Mouse (Mus musculus): ENCODE results near the gene Arl2bp. TPM values are rescaled to one million over a fixed set of nuclear protein-coding genes. Genes with fewer than 3 reads are reported as not detected.

The Arl2bp gene
- polyA plus RNA-seq, 1 experiment from 2014 or later: 186 TPM

DNA sequence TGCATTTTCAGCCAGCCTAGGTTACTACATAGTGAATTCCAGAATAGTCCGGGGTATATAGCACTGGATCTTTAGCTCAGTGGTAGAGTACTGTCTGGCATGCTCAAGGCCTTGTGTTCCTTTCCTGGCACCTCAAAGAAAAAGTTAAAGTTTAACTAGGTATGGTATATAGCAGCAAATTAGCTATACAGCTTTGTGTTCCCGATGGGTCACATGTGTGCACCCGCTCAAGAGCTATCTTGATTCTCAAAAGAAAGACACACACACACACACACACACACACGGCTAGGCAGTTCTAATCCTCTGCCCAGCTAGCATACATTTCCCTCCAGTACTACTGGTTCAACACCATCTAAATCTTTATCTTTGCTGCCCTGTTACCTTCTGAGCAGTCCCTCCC is 6.0 kb upstream of the Arl2bp start:
- Histone ChIP-seq H3K9ac (no peak overlapping the region), H3K27me3 (no peaks in the 10 kb centered on the region), H3K9me3 (no peaks in the 10 kb centered on the region), H3K4me1 (replicated peaks) (no peaks in the 10 kb centered on the region; the same call in 1 of the 2 replicates), H3K36me3 (peaks cover 44% of the 10 kb centered on the region), H3K4me2 (no peak overlapping the region), H3K27ac (replicated peaks) (no peak overlapping the region), H3K4me3 (no peak overlapping the region)
- ATAC-seq (ENCODE audit: low FRiP score, low read depth): no peak
- 77% methylated on average over 4 of the region's 4 CpGs for WGBS

DNA sequence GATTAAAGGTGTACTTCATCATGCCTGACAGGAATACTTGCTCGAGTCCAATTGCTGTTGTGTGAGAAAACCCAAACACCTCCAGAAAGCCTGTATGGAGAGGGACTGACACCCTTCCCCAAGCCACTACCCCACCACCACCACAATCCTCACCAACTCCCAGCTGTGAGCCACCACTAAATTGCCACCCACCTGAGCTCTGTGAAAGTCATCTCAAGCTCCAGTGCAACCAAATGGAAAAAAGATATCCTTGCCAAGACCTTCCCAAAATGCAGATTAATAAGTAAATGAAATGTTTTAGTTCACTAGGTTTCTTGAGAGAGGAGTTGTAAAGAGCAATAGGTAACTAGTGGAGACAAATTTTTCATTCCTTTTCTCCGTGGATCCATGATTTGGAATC is 1.7 kb upstream of the Arl2bp start:
- Histone ChIP-seq H3K4me3 (no peak overlapping the region), H3K36me3 (peaks cover 23% of the 10 kb centered on the region), H3K4me2 (no peak overlapping the region), H3K4me1 (replicated peaks) (peaks cover 19% of the 10 kb centered on the region), H3K9me3 (no peaks in the 10 kb centered on the region), H3K27ac (replicated peaks) (no peak overlapping the region), H3K27me3 (no peaks in the 10 kb centered on the region), H3K9ac (no peak overlapping the region)
- 83% methylated on average over 2 of the region's 2 CpGs for whole genome bisulfite sequencing
- no peak for ATAC-seq (ENCODE audit: low FRiP score, low read depth)

DNA sequence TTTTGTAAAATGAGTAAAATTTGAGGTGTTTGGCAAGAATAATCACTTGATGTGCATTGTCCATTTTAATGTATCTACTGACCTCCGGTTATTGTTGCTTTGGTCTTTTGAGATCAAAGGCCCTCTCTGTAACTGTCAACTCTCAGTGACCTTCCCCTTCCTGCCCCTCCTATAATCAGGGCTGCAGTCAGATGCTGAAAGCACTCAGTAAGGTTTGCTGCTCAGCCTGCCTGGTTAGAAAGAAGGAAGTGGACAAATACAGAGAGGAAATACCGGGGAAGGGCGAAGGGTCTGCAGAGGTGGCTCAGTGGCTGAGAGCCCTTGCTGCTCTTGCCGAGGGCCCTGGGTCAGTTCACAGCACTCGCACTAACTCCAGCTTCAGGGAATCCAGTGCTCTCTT is 8.0 kb downstream of the Arl2bp start:
- no peak overlapping the region for H3K4me2 ChIP-seq

DNA sequence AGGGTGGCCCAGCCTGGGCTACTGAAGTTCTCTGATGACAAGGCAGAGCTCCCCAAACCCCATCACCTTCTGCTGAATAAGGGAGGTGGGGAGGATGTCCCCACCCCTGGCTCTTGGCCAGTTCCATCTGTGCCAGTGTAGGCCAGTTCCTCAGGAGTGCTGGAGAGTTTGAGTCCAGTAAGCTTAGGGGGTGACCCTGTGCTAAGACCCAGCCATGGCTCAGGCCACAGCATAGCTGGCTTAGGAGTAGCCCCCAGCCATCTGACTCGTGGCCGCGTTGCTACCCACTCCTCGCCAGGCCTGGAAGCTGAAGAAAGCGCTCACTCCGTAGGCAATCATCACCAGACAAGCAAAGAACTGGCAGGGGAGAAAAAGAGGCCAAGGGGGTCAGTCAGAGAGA is 9.5 kb downstream of the Arl2bp start:
- H3K4me3 ChIP-seq: no peak overlapping the region
- WGBS: 80% methylated on average over 6 of the region's 6 CpGs
- H3K4me1 ChIP-seq (replicated peaks): no peaks in the 10 kb centered on the region
- no peaks in the 10 kb centered on the region for H3K9me3 ChIP-seq
- no peak overlapping the region for H3K4me2 ChIP-seq
- peaks cover 42% of the 10 kb centered on the region for H3K36me3 ChIP-seq
- H3K27ac ChIP-seq (replicated peaks): no peak overlapping the region
- H3K9ac ChIP-seq: no peak overlapping the region
- ATAC-seq (ENCODE audit: low FRiP score, low read depth): peak; percentile 42; the same call in 1 of the 2 replicates
- H3K27me3 ChIP-seq: no peaks in the 10 kb centered on the region

More for the DNA sequence above, 8.0 kb downstream of the Arl2bp start:
- no peaks in the 10 kb centered on the region for H3K27me3 ChIP-seq
- H3K27ac ChIP-seq (replicated peaks): no peak overlapping the region
- no peaks in the 10 kb centered on the region for H3K9me3 ChIP-seq
- H3K4me1 ChIP-seq (replicated peaks): no peaks in the 10 kb centered on the region
- no peak overlapping the region for H3K4me3 ChIP-seq
- peaks cover 51% of the 10 kb centered on the region for H3K36me3 ChIP-seq
- 78% methylated on average over 5 of the region's 5 CpGs for WGBS
- ATAC-seq (ENCODE audit: low FRiP score, low read depth): no peak
- no peak overlapping the region for H3K9ac ChIP-seq

DNA sequence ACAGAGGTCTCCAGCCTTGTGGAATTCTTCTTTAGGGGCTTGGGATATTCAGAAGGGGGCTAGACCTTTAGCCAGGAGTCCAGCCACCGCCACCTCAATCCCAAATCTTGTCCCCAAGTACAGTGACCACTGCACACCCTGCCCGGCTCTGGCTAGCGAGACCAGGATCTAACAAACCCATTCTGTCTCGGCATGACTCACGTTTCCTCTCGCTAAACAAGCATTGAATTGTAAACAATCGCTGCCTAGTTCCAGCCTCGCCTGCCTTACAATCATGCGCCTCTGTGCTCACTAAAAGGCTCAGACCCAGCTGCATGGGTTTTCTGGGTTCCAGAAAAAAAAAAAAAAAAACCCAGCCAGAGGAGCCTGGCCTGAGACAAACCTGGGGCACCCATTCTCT is 12.2 kb downstream of the Arl2bp start:
- peaks cover 15% of the 10 kb centered on the region for H3K36me3 ChIP-seq
- no peak for ATAC-seq (ENCODE audit: low FRiP score, low read depth)

DNA sequence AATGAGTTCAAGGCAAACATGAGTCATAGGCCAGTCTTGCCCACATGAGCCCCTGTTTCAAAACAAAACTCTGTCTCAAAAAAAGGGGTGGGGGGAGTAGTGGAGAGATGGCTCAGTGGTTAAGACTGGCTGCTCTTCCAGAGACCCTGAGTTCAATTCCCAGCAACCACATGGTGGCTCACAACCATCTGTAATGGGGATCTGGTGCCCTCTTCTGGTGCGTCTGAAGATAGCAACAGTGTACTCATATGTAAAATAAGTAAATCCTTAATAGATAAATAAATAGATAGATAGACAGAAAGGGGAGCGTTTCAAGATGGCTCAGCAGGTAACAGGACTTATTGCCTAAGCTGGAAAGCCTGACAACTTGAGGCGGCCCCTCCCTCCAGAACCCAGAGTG is 14.0 kb downstream of the Arl2bp start:
- ATAC-seq (ENCODE audit: low FRiP score, low read depth): no peak
- Histone ChIP-seq H3K4me3 (no peak overlapping the region), H3K4me2 (no peak overlapping the region), H3K9ac (no peak overlapping the region), H3K27me3 (no peaks in the 10 kb centered on the region), H3K36me3 (no peaks in the 10 kb centered on the region), H3K4me1 (replicated peaks) (no peaks in the 10 kb centered on the region), H3K27ac (replicated peaks) (no peak overlapping the region), H3K9me3 (no peaks in the 10 kb centered on the region)
- WGBS: 85% methylated on average over 3 of the region's 3 CpGs

More for the DNA sequence above, 12.2 kb downstream of the Arl2bp start:
- Histone ChIP-seq H3K9ac (no peak overlapping the region), H3K4me2 (no peak overlapping the region), H3K27ac (replicated peaks) (peak overlapping the region; percentile 58), H3K27me3 (no peaks in the 10 kb centered on the region), H3K4me1 (replicated peaks) (no peaks in the 10 kb centered on the region), H3K4me3 (no peak overlapping the region), H3K9me3 (no peaks in the 10 kb centered on the region)
- 50% methylated on average over 9 of the region's 9 CpGs for WGBS

DNA sequence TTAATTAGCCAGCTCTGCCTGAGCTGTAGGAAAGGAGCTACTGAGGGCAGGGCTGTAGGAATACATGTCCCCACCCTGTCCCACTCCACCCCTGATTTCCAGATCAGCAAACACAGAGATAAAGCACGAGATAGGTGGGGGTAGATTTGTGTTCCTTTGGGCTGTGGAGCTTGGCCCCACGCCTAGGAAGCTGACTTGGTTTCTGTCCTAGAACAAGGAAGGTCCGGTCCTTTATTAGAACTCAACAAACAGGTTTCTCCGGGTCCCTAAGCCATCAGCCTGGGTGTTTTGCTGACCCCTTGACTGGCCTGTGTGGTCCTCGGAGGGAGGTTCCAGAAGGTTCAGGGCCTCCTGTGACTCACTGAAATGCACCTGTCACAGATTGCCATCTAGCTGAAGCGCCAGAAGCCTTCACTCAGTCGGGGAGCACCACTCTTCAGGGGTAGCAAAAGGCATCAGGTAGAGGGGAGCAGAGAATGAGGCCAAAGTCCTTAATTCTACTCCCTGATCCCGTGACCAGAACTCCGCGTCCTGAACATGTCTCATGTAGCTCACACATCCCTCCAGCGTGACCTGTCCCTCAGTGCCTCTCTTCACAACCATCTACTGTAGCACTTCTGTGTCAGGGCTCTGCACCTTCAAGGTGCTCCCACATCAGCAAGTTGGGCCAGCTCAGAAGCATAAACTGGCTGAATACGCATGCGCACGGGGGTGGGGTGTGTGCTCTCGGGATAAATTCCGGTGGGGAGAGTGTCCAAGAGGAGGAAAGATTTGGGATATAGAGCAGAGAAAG is 16.5 kb downstream of the Arl2bp start:
- no peak for ATAC-seq (ENCODE audit: low FRiP score, low read depth)
- Histone ChIP-seq H3K4me3 (no peak overlapping the region), H3K4me1 (replicated peaks) (no peaks in the 10 kb centered on the region), H3K9me3 (no peaks in the 10 kb centered on the region), H3K9ac (no peak overlapping the region), H3K27me3 (no peaks in the 10 kb centered on the region), H3K27ac (replicated peaks) (no peak overlapping the region), H3K4me2 (no peak overlapping the region), H3K36me3 (no peaks in the 10 kb centered on the region)
- 85% methylated on average over 16 of the region's 16 CpGs for WGBS

DNA sequence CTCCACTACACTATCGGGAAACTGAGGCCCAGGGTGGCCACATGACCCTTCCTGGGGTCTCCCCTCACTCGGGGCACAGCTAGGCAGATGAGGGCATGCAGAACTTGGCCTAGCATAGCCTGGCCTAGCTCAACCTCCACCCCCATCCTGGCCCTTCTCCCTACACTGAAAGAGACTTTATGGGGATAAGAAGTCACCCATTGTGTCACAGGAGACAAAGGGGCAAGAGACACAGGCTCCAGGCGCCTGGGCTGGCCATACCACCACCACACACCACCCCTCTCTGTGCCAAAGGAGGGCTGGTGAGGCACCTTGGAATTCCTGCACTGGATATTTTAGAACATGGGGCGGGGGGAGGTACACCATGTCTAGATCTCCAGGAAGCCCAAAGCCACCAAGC is 17.9 kb downstream of the Arl2bp start:
- Histone ChIP-seq H3K27ac (replicated peaks) (no peak overlapping the region), H3K27me3 (no peaks in the 10 kb centered on the region), H3K9ac (no peak overlapping the region), H3K4me2 (no peak overlapping the region), H3K4me3 (no peak overlapping the region), H3K4me1 (replicated peaks) (no peaks in the 10 kb centered on the region), H3K36me3 (no peaks in the 10 kb centered on the region), H3K9me3 (no peaks in the 10 kb centered on the region)
- 75% methylated on average over 4 of the region's 4 CpGs for WGBS
- ATAC-seq (ENCODE audit: low FRiP score, low read depth): no peak

DNA sequence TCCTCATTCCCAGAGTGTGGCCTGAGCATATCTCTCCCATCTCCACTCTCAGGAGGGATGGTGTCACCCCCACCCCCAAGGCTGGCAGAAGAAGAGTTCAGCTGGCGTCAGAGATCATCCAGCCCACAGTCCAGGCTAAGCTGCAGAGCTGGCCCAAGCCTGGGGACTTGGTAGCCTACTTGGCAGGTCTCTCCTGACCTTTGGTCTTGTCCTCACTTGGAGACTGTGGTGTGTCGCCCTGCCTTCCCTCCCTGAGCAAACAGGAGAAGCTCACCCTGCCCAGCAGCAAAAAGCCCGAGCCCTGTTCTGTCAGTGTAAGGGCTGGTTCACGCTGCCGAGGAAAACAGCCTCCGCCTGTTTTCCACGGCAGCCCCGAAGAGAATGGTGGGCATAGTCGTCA is 19.6 kb downstream of the Arl2bp start:
- no peak overlapping the region for H3K4me2 ChIP-seq
- H3K27me3 ChIP-seq: no peaks in the 10 kb centered on the region
- H3K9ac ChIP-seq: no peak overlapping the region
- no peaks in the 10 kb centered on the region for H3K36me3 ChIP-seq
- no peak overlapping the region for H3K27ac ChIP-seq (replicated peaks)
- no peak for ATAC-seq (ENCODE audit: low FRiP score, low read depth)
- WGBS: 75% methylated on average over 9 of the region's 9 CpGs
- no peaks in the 10 kb centered on the region for H3K4me1 ChIP-seq (replicated peaks)
- no peak overlapping the region for H3K4me3 ChIP-seq
- H3K9me3 ChIP-seq: no peaks in the 10 kb centered on the region

DNA sequence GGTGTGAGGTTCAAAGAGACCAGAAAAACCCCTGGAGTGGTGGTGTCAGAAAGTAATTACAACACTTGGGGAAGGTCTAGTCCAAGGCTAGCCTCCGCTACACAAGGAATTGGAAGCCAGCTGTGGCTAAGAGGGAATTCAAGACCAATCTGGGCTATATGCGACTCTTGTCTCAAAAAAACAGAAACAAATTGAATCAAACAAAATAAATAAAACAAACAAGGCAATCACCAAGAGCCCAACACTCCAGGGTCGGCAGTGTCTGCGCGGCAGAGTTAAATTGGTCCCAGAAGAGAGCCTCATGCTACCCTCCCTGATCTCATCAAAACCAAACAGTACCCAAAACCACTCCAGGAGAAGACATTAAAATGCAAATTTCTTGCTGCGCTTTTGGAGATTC is 28.3 kb downstream of the Arl2bp start:
- H3K9me3 ChIP-seq: no peaks in the 10 kb centered on the region
- WGBS: 3% methylated on average over 6 of the region's 6 CpGs
- 0 out of 2 replicates have a peak overlapping the region, but pooled peaks have one; percentile 49 for H3K4me3 ChIP-seq
- no peak overlapping the region for H3K9ac ChIP-seq
- no peak for ATAC-seq (ENCODE audit: low FRiP score, low read depth)
- no peak overlapping the region for H3K27ac ChIP-seq (replicated peaks)
- H3K36me3 ChIP-seq: no peaks in the 10 kb centered on the region
- H3K4me2 ChIP-seq: peak overlapping the region; percentile 84; the same call in 1 of the 2 replicates
- H3K27me3 ChIP-seq: peaks cover 54% of the 10 kb centered on the region
- peaks cover 24% of the 10 kb centered on the region for H3K4me1 ChIP-seq (replicated peaks)

DNA sequence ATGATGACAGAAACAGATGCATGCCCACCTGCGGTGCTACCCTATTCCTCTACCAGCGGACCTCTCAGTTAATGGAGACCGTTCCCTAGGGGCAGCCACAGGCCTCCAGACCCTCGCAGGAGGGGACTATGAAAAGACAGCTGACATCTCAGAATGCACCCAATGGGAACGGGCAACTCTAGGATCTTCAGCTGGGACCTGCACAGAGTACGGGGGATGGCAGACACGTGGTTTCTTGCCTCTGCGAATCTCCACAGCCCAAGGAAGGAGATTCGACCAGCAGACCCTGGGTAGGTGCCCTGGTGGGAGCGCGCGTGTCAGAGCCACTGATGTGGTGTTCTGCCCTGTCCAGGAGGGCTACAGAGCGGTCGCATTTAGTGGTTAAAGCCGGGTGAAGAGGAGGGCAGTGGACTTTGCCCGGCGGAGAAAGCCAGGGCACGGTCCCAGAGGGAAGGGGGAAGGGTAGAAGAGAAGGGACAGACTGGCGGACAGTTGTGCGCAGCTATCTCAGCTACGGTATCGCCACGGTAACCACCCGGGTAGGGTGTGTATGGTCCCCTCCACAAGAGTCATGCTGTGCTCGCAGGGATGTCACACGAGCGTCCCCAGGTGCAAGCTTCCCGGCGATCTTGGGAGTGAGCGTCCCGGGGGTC is 29.1 kb downstream of the Arl2bp start:
- Histone ChIP-seq H3K27me3 (peaks cover 54% of the 10 kb centered on the region), H3K9me3 (no peaks in the 10 kb centered on the region), H3K4me2 (peak overlapping the region; percentile 84), H3K4me1 (replicated peaks) (peaks cover 24% of the 10 kb centered on the region), H3K36me3 (no peaks in the 10 kb centered on the region), H3K9ac (peak overlapping the region; percentile 47), H3K27ac (replicated peaks) (no peak overlapping the region), H3K4me3 (peak overlapping the region; percentile 49)
- peak; percentile 57 for ATAC-seq (ENCODE audit: low FRiP score, low read depth)
- under 1% methylated on average over 31 of the region's 31 CpGs for WGBS

DNA sequence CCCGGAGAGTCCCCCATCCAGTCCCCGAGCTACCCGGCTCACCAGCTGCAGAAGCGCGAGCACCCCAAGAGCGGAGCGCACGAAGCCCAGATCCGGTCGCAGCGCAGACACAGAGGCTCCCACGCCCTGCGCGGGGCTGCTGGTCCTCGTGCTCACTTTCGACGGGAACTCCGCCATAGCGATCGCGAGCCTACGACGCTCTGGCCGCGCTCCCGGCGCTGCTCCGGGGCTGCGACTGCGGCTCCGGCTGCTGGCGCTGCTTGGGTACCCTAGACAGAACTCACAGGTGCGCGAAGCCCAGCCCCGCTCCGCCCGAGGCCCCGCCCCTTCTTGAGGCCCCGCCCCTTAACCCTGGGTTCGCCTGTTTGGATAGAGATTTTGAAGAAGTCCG is 29.6 kb downstream of the Arl2bp start, which contains the start of gene Pllp:
Gene Pllp, minus strand, starts transcription at position 285 of the 391 bp plus-strand sequence.
- peaks cover 54% of the 10 kb centered on the region for H3K27me3 ChIP-seq
- no peaks in the 10 kb centered on the region for H3K36me3 ChIP-seq
- peak within 1 kb of the TSS; percentile 47 for H3K9ac ChIP-seq
- no peak within 1 kb of the TSS for H3K27ac ChIP-seq (replicated peaks)
- under 1% methylated on average over 41 of the region's 41 CpGs for WGBS
- peaks cover 24% of the 10 kb centered on the region for H3K4me1 ChIP-seq (replicated peaks)
- peak within 1 kb of the TSS; percentile 49 for H3K4me3 ChIP-seq
- H3K4me2 ChIP-seq: peak within 1 kb of the TSS; percentile 84
- peak; percentile 57 for ATAC-seq (ENCODE audit: low FRiP score, low read depth)
- no peaks in the 10 kb centered on the region for H3K9me3 ChIP-seq
